9 mouse cellular contexts compared by ENCODE assay signal in the genomic region with DNA sequence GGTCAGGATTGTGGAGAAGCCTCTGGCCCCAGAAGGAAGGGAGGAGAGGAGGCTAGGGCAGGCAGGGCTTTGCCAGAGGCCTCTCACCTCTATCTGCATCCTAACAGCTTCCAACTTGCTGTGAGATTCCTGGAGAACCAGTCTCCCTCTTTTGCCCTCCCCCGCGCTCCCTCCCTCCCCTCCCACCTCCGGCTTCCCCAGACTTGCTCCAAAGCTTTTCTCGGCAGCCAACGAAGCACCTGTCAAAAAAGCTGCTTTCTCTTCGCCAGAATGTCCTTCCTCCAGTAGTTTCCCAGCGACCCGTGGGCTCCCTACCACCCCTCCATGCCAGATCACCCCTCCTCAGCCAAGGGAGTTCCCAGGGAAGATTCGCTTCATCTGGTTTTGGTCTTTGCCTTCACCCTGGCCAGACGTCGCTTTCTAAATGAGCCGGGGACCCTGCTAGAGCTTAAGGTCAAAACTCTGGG. TPM values are rescaled to one million over a fixed set of nuclear protein-coding genes. Genes with fewer than 3 reads are reported as not detected.
A peak's percentile ranks its signal among the peaks of the same experiment; 100 is the strongest.
DNase-seq lines count a peak whose midpoint lies in the region; ATAC-seq and TF ChIP-seq lines count a peak whose summit lies in the region.
"Had no signal": no experiment of that assay in that cellular context is flagged by ENCODE, and none has a peak within 500 bp of the region (broad histone marks: within the 10 kb centered on the region; RNA-seq: fewer than 3 reads in every experiment).

No protein-coding gene starts in this region.

- no peaks in the 10 kb centered on the region for H3K36me3 ChIP-seq in erythroblast, embryonic 14.5 days (ENCODE audit: control insufficient read depth)
- no peaks in the 10 kb centered on the region for H3K36me3 ChIP-seq in hindbrain, embryonic 16.5 days (ENCODE audit: control insufficient read depth, insufficient read depth, low read length)
- H3K36me3 ChIP-seq in liver, embryonic 14.5 days (replicated peaks; ENCODE audit: control insufficient read depth, insufficient read depth, low read depth): no peaks in the 10 kb centered on the region

- H3K9ac ChIP-seq in hindbrain, embryonic 16.5 days (ENCODE audit: low read depth, low read length): peak overlapping the region; percentile 90
- no peak overlapping the region for H3K9ac ChIP-seq in liver, embryonic 14.5 days (replicated peaks)

- peak overlapping the region; percentile 55 for H3K4me3 ChIP-seq in erythroblast, embryonic 14.5 days (replicated peaks)
- H3K4me3 ChIP-seq in hindbrain, embryonic 16.5 days (ENCODE audit: low read length): peak overlapping the region; percentile 86
- peak overlapping the region; percentile 44 to 52 for H3K4me3 ChIP-seq in liver, embryonic 14.5 days (ENCODE audit: insufficient read depth in 1 of 2, low read depth in 2 of 2, low read length in 2 of 2)

- peak; percentile 31 for DNase-seq in NIH3T3 (ENCODE audit: low read depth)
- no peak for DNase-seq in liver, embryonic 14.5 days (ENCODE audit: low read depth in 3 of 3, low spot score in 3 of 3)
- no peak for DNase-seq in gastrocnemius, postnatal 25 days
- DNase-seq in adrenal gland, adult 8-10 months: no peak
- no peak for DNase-seq in ovary, postnatal 14 days (ENCODE audit: low spot score)

- TF ChIP-seq CTCF in liver, embryonic 14.5 days (IDR thresholded peaks at IDR 0.05; ENCODE audit: low read depth): no peak

- peaks cover 48% of the 10 kb centered on the region for H3K27me3 ChIP-seq in erythroblast, embryonic 14.5 days (ENCODE audit: control insufficient read depth)
- no peaks in the 10 kb centered on the region for H3K27me3 ChIP-seq in hindbrain, embryonic 16.5 days (replicated peaks; ENCODE audit: control insufficient read depth, insufficient read depth, low read length)
- peaks cover 36% of the 10 kb centered on the region for H3K27me3 ChIP-seq in liver, embryonic 14.5 days (ENCODE audit: control insufficient read depth, insufficient read depth, low read length)

- peak overlapping the region; percentile 77 for H3K27ac ChIP-seq in hindbrain, embryonic 16.5 days (ENCODE audit: low read depth, low read length)
- H3K27ac ChIP-seq in liver, embryonic 14.5 days: no peak overlapping the region

- no peak for TF ChIP-seq EP300 in liver, embryonic 14.5 days (IDR thresholded peaks at IDR 0.05; ENCODE audit: low read depth)

- H3K9me3 ChIP-seq in erythroblast, embryonic 14.5 days (ENCODE audit: control insufficient read depth, low read length): no peaks in the 10 kb centered on the region
- H3K9me3 ChIP-seq in hindbrain, embryonic 16.5 days (ENCODE audit: control insufficient read depth, low read length): no peaks in the 10 kb centered on the region
- H3K9me3 ChIP-seq in liver, embryonic 14.5 days (ENCODE audit: control insufficient read depth, low read length): no peaks in the 10 kb centered on the region

- peak overlapping the region; percentile 91 for H3K4me2 ChIP-seq in hindbrain, embryonic 16.5 days (ENCODE audit: low read length)
- H3K4me2 ChIP-seq in liver, embryonic 14.5 days (ENCODE audit: low read depth): peak overlapping the region; percentile 41

- ATAC-seq in erythroblast, adult 5-6 weeks (replicated peaks; ENCODE audit: low FRiP score, poor library complexity, severe bottlenecking): no peak
- no peak; the same call in 1 of the 2 replicates for ATAC-seq in hindbrain, embryonic 16.5 days
- no peak for ATAC-seq in liver, embryonic 14.5 days (ENCODE audit: insufficient read depth)

- H3K4me1 ChIP-seq in erythroblast, embryonic 14.5 days (ENCODE audit: control insufficient read depth): no peaks in the 10 kb centered on the region
- peaks cover 20% of the 10 kb centered on the region for H3K4me1 ChIP-seq in hindbrain, embryonic 16.5 days (ENCODE audit: control insufficient read depth, insufficient read depth, low read depth, low read length)
- peaks cover 0 to 6% of the 10 kb centered on the region in 2 experiments; a peak in 1 of 4 replicates for H3K4me1 ChIP-seq in liver, embryonic 14.5 days (replicated peaks; ENCODE audit: control insufficient read depth in 2 of 2, insufficient read depth in 2 of 2, low read length in 1 of 2)

- 2% methylated on average over 12 of the region's 12 CpGs for WGBS in hindbrain, embryonic 16.5 days
- WGBS in liver, embryonic 14.5 days (ENCODE audit: insufficient replicate concordance): 5% methylated on average over 12 of the region's 12 CpGs

RNA-seq across cellular contexts. Expression of a gene that starts 1.0 kb away (rescaled TPM):
- polyA plus RNA-seq in erythroblast, embryonic 14.5 days (2012): 0.02 TPM in 1 of 2 replicates, not detected in the other
- not detected in 2 replicates for total RNA-seq in erythroblast, adult 5-6 weeks (2015; ENCODE audit: low replicate concordance)
- not detected in 2 replicates for total RNA-seq in erythroblast, adult 5-6 weeks (2017; ENCODE audit: low replicate concordance)
- 6.4 and 7.8 TPM in 2 replicates for polyA plus RNA-seq in hindbrain, embryonic 16.5 days (2015; fragmentation: Nextera tagmentation; extraction: Ambion mirVana)
- polyA plus RNA-seq in liver, embryonic 14.5 days (2012; rRNA removed): 1.7 and 2.5 TPM in 2 replicates
- polyA plus RNA-seq in liver, embryonic 14.5 days (2014; fragmentation: Nextera tagmentation; extraction: Ambion mirVana): 0.65 and 0.85 TPM in 2 replicates
- under 1 TPM in 1 of 2 experiments, not detected in 1; 0.32 TPM for total RNA-seq in gastrocnemius, postnatal 25 days (2021)
- 100 to 1,000 TPM in 3 of 4 experiments, 10 to 100 TPM in 1; 98.7 to 129 (median 104) TPM for total RNA-seq in adrenal gland, adult 8-10 months (2022)
- total RNA-seq: common myeloid progenitor, adult 5-6 weeks had no signal

Comparison
In these comparisons a context has a peak if more than half of its experiments do, and no peak if none do; other contexts are left out.
1. RNA of a gene that starts 1.0 kb away (total RNA-seq): 98.7 to 129 TPM in adrenal gland, adult 8-10 months; 0.32 TPM in gastrocnemius, postnatal 25 days and not detected in erythroblast, adult 5-6 weeks; every median in the first group is over 10 times any median in the second.
2. Peak in every context shown above with its lines, with median percentiles within 50 percentile points of each other: H3K4me3 ChIP-seq.